Mouse (Mus musculus): ENCODE results near the gene Magix.

- TF ChIP-seq GATA1 (IDR thresholded peaks at IDR 0.05; ENCODE audit: borderline replicate concordance, low read length) (no peak), FLI1 (IDR thresholded peaks at IDR 0.05; ENCODE audit: low read length) (no peak)
Measured at GRCm38 (mm10) chrX:7675001-7675380, 6.1 kb downstream of the Magix start.

All from megakaryocyte, embryonic 14.5 days (primary cell).